Mouse (Mus musculus): ENCODE data around the gene Dusp19. TPM values are rescaled to one million over a fixed set of nuclear protein-coding genes. Genes with fewer than 3 reads are reported as not detected.
A peak's percentile ranks its signal among the peaks of the same experiment; 100 is the strongest.

Gene Dusp19
- total and polyA plus RNA-seq, 2 experiments from 2014 or later, result 10.5 to 20.5 TPM

- DNase-seq (peak; percentile 49), ATAC-seq (no peak)
- H3K27me3 ChIP-seq (ENCODE audit: insufficient read depth, low read length), result no peaks in the 10 kb centered on the region
- TF ChIP-seq CTCF (IDR thresholded peaks at IDR 0.05; ENCODE audit: low read depth), result peak; percentile 68
- no peaks in the 10 kb centered on the region for H3K4me1 ChIP-seq (ENCODE audit: insufficient read depth)
- no peak overlapping the region for H3K9ac ChIP-seq
- H3K36me3 ChIP-seq (ENCODE audit: insufficient read depth), result no peaks in the 10 kb centered on the region
- 64% methylated on average over 11 of the region's 11 CpGs for WGBS
- no peaks in the 10 kb centered on the region for H3K9me3 ChIP-seq (ENCODE audit: low read length)
- H3K4me2 ChIP-seq (ENCODE audit: low read depth), result no peak overlapping the region
- H3K4me3 ChIP-seq (ENCODE audit: low read depth, low read length), result no peak overlapping the region
- H3K27ac ChIP-seq (ENCODE audit: low read depth, low read length), result no peak overlapping the region
These were observed 53.2 kb downstream of the Dusp19 start for GRCm38 (mm10) chr2:80669868-80670666.

- ATAC-seq (no peak), DNase-seq (no peak)
- Histone ChIP-seq H3K9ac (no peak overlapping the region), H3K4me3 (ENCODE audit: low read depth, low read length) (no peak overlapping the region), H3K27ac (ENCODE audit: low read depth, low read length) (no peak overlapping the region), H3K9me3 (ENCODE audit: low read length) (no peaks in the 10 kb centered on the region), H3K27me3 (ENCODE audit: insufficient read depth, low read length) (no peaks in the 10 kb centered on the region), H3K4me2 (ENCODE audit: low read depth) (no peak overlapping the region), H3K4me1 (ENCODE audit: insufficient read depth) (no peaks in the 10 kb centered on the region), H3K36me3 (ENCODE audit: insufficient read depth) (no peaks in the 10 kb centered on the region)
- 91% methylated on average over 8 of the region's 8 CpGs for WGBS
- no peak for TF ChIP-seq CTCF (IDR thresholded peaks at IDR 0.05; ENCODE audit: low read depth)
These were observed 62.0 kb downstream of the Dusp19 start for GRCm38 (mm10) chr2:80678803-80679202.

MicroRNAs within 50 kb of the gene (microRNA counts, 519-probe panel; counts per million panel counts)
- microRNA mmu-miR-684, result not detected

Small RNA genes within 50 kb of the gene (microRNA-seq; reads per million reads assigned to microRNA genes)
- 0 reads per million in 2 experiments for gene Mir684-1

Other genes starting within 250 kb of the Dusp19 start
- 7.8 TPM in 2 replicates for gene Frzb, start 169.4 kb upstream of the Dusp19 start, total RNA-seq (2014; rRNA removed)
- gene Frzb, start 169.4 kb upstream of the Dusp19 start, polyA plus RNA-seq (2015; fragmentation: Nextera tagmentation; extraction: Ambion mirVana), result 7.0 and 10.0 TPM in 2 replicates
- 154 and 178 TPM in 2 replicates for gene Nckap1, start 35.7 kb upstream of the Dusp19 start, total RNA-seq (2014; rRNA removed)
- gene Nckap1, start 35.7 kb upstream of the Dusp19 start, polyA plus RNA-seq (2015; fragmentation: Nextera tagmentation; extraction: Ambion mirVana), result 67.6 and 90.0 TPM in 2 replicates
- gene Nup35, start 191 bp downstream of the Dusp19 start, total RNA-seq (2014; rRNA removed), result 46.1 and 49.2 TPM in 2 replicates
- gene Nup35, start 191 bp downstream of the Dusp19 start, polyA plus RNA-seq (2015; fragmentation: Nextera tagmentation; extraction: Ambion mirVana), result 30.0 and 33.8 TPM in 2 replicates